ENCODE assay signal across 8 mouse cellular contexts in the genomic region with DNA sequence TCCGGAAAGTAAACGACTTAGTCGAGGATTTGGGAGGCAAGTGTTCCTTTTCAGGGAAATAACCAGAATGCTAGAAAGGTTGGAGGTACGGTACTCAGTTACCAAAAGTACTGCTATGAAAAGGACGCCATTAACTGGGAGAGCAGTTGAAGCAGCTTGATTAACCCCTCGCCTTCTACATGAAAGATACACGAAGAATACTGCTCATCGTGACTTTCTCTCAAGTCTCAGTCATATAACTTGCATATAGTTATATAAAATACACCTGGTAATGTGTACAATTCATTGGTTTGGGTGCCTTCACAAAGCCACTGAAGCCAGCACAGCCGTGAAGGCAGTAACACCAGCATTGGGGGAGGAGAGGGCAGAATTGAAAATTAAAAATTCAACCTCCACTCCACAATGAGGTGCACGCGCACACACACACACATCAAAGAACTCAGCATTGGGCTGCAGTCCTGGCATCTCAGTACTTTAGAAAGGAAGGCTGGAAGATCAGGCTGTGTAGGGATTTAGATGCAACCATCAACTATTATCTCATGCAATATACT. TPM values are rescaled to one million over a fixed set of nuclear protein-coding genes. Genes with fewer than 3 reads are reported as not detected.
DNase-seq lines count a peak whose midpoint lies in the region; ATAC-seq and TF ChIP-seq lines count a peak whose summit lies in the region.

No protein-coding gene starts in this region.

- H3K4me2 ChIP-seq in hindbrain, embryonic 12.5 days (replicated peaks), result peak overlapping the region; percentile 72
- peak overlapping the region; percentile 78 for H3K4me2 ChIP-seq in midbrain, embryonic 14.5 days (ENCODE audit: low read length)

- peak overlapping the region; percentile 84 for H3K4me3 ChIP-seq in layer of hippocampus, adult 2 months
- H3K4me3 ChIP-seq in embryonic facial prominence, embryonic 10.5 days, result peak overlapping the region; percentile 78
- peak overlapping the region; percentile 77 for H3K4me3 ChIP-seq in hindbrain, embryonic 12.5 days
- peak overlapping the region; percentile 77 for H3K4me3 ChIP-seq in midbrain, embryonic 14.5 days (replicated peaks; ENCODE audit: low read depth, low read length)

- TF ChIP-seq CTCF in layer of hippocampus, adult 2 months (conservative IDR thresholded peaks at IDR 0.05), result no peak

- H3K36me3 ChIP-seq in embryonic facial prominence, embryonic 10.5 days (replicated peaks), result peaks cover 71% of the 10 kb centered on the region
- H3K36me3 ChIP-seq in hindbrain, embryonic 12.5 days, result peaks cover 65% of the 10 kb centered on the region
- H3K36me3 ChIP-seq in midbrain, embryonic 14.5 days (ENCODE audit: control insufficient read depth, insufficient read depth, low read length), result peaks cover 53% of the 10 kb centered on the region

- ATAC-seq in hindbrain, embryonic 12.5 days (ENCODE audit: low FRiP score), result peak; percentile 60
- ATAC-seq in midbrain, embryonic 14.5 days (ENCODE audit: low FRiP score, low TSS enrichment), result peak; percentile 66

- no peaks in the 10 kb centered on the region for H3K27me3 ChIP-seq in embryonic facial prominence, embryonic 10.5 days (replicated peaks; ENCODE audit: low read depth, poor library complexity, severe bottlenecking)
- H3K27me3 ChIP-seq in hindbrain, embryonic 12.5 days, result no peaks in the 10 kb centered on the region
- H3K27me3 ChIP-seq in midbrain, embryonic 14.5 days (ENCODE audit: control insufficient read depth, insufficient read depth, low read length), result no peaks in the 10 kb centered on the region

- H3K4me1 ChIP-seq in embryonic facial prominence, embryonic 10.5 days, result peaks cover 12% of the 10 kb centered on the region
- peaks cover 4% of the 10 kb centered on the region; the same call in 1 of the 2 replicates for H3K4me1 ChIP-seq in hindbrain, embryonic 12.5 days
- peaks cover 10% of the 10 kb centered on the region; the same call in 1 of the 2 replicates for H3K4me1 ChIP-seq in midbrain, embryonic 14.5 days (ENCODE audit: control insufficient read depth, insufficient read depth, low read length)

- 38% methylated on average over 11 of the region's 11 CpGs for WGBS in embryonic facial prominence, embryonic 10.5 days
- 33% methylated on average over 11 of the region's 11 CpGs for WGBS in hindbrain, embryonic 12.5 days
- 28% methylated on average over 11 of the region's 11 CpGs for WGBS in midbrain, embryonic 14.5 days

- no peaks in the 10 kb centered on the region for H3K9me3 ChIP-seq in embryonic facial prominence, embryonic 10.5 days
- no peaks in the 10 kb centered on the region for H3K9me3 ChIP-seq in hindbrain, embryonic 12.5 days (replicated peaks)
- no peaks in the 10 kb centered on the region for H3K9me3 ChIP-seq in midbrain, embryonic 14.5 days (ENCODE audit: control insufficient read depth, low read length)

- H3K27ac ChIP-seq in layer of hippocampus, adult 2 months, result peak overlapping the region; percentile 90
- peak overlapping the region; percentile 85 for H3K27ac ChIP-seq in embryonic facial prominence, embryonic 10.5 days (replicated peaks)
- H3K27ac ChIP-seq in hindbrain, embryonic 12.5 days, result peak overlapping the region; percentile 78
- peak overlapping the region; percentile 86 for H3K27ac ChIP-seq in midbrain, embryonic 14.5 days (replicated peaks; ENCODE audit: low read depth, low read length)

- H3K9ac ChIP-seq in hindbrain, embryonic 12.5 days, result peak overlapping the region; percentile 73
- H3K9ac ChIP-seq in midbrain, embryonic 14.5 days (replicated peaks; ENCODE audit: low read length), result peak overlapping the region; percentile 54

- no peak for DNase-seq in layer of hippocampus, adult 2 months (ENCODE audit: low spot score in 2 of 2)
- DNase-seq in layer of hippocampus, adult 9-11 months, result no peak
- DNase-seq in embryonic facial prominence, embryonic 10.5 days (ENCODE audit: low spot score), result no peak
- DNase-seq in midbrain, embryonic 14.5 days, result no peak
- no peak for DNase-seq in Muller cell, postnatal 12 days (ENCODE audit: inconsistent ontology term)
- DNase-seq in right cerebral cortex, postnatal 25 days, result no peak
- no peak for DNase-seq in testis, postnatal 14 days (ENCODE audit: low spot score)

RNA-seq across cellular contexts. Expression of a gene that starts 0.4 kb away (rescaled TPM):
- total RNA-seq in layer of hippocampus, adult 2 months (2021), result 10 to 100 TPM; 18.7 to 21.5 TPM
- polyA plus RNA-seq in embryonic facial prominence, embryonic 10.5 days (2016; fragmentation: Nextera tagmentation; extraction: Ambion mirVana), result 79.1 and 89.3 TPM in 2 replicates
- polyA plus RNA-seq in hindbrain, embryonic 12.5 days (2016; fragmentation: Nextera tagmentation; extraction: Ambion mirVana), result 65.4 and 67.0 TPM in 2 replicates
- 68.2 and 73.7 TPM in 2 replicates for polyA plus RNA-seq in midbrain, embryonic 14.5 days (2014; fragmentation: Nextera tagmentation; extraction: Ambion mirVana)

RNA-seq across cellular contexts. Expression of a gene that starts 10.7 kb away (rescaled TPM):
- 10 to 100 TPM; 27.5 to 29.9 TPM for total RNA-seq in layer of hippocampus, adult 2 months (2021)
- 171 and 172 TPM in 2 replicates for polyA plus RNA-seq in embryonic facial prominence, embryonic 10.5 days (2016; fragmentation: Nextera tagmentation; extraction: Ambion mirVana)
- polyA plus RNA-seq in hindbrain, embryonic 12.5 days (2016; fragmentation: Nextera tagmentation; extraction: Ambion mirVana), result 135 and 136 TPM in 2 replicates
- polyA plus RNA-seq in midbrain, embryonic 14.5 days (2014; fragmentation: Nextera tagmentation; extraction: Ambion mirVana), result 86.6 and 91.5 TPM in 2 replicates

RNA-seq across cellular contexts. Expression of a gene that starts 54.7 kb away (rescaled TPM):
- 10 to 100 TPM; 81.6 to 83.1 TPM for total RNA-seq in layer of hippocampus, adult 2 months (2021)
- 86.8 and 91.6 TPM in 2 replicates for polyA plus RNA-seq in embryonic facial prominence, embryonic 10.5 days (2016; fragmentation: Nextera tagmentation; extraction: Ambion mirVana)
- polyA plus RNA-seq in hindbrain, embryonic 12.5 days (2016; fragmentation: Nextera tagmentation; extraction: Ambion mirVana), result 53.7 and 57.7 TPM in 2 replicates
- 37.4 and 46.0 TPM in 2 replicates for polyA plus RNA-seq in midbrain, embryonic 14.5 days (2014; fragmentation: Nextera tagmentation; extraction: Ambion mirVana)
